Mouse (Mus musculus) R1 (cell line): ENCODE results near the gene Stip1.
"Not testable (repeated sequence)": the region's sequence is repeated elsewhere in the genome, so short reads cannot be mapped to it uniquely, and the experiment has no call there.

Source experiments
- DNase-seq: peaks from one replicate; pipeline ENCODE4 v3.0.0-alpha.2; 2018; ENCODE audit warnings: low read depth, low spot score

Gene Stip1

GRCm38 (mm10) chr19:7066034-7066827, 26.5 kb upstream of the Stip1 start:
- peak; percentile 73 for DNase-seq

DNA sequence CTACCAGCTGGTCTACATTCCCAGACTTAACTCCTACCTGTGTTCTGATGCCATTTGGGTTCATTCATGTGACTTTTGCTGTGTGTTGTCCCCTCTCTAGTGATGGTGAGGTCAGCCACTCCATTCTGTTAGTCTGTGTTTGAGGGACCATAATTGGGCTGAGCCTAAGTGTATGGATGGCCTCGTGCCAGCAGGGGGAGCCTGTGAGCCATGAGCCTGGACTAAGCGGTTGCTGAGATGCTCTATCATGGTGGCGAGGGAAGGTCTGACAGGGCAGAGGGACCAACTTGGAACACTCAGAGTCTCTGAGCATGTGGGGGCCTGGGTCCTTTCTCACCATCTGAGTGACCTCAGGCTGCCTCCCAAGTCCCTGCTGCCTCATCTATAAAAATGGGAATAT, 24.8 kb upstream of the Stip1 start:
- peak; percentile 84 for DNase-seq

DNA sequence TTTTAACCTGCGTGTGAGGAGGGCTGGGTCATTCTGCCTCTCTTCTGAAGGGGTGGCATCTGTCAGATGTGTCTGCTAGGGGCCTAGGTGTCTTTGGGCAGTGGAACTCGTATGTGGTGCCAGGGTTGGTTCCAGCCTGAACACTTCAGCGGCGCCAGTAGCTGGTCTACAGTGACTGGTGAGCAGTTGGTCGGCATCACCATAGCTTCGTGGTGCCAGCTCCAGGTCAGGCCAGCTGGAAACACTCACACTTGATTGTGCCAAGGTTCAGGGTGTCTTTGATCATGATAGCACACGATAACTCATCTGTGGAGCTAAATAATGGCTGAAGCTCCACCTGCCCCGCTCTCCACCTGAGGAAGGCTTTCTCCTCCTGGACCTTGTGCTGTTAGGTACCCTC, 23.1 kb upstream of the Stip1 start:
- no peak for DNase-seq

DNA sequence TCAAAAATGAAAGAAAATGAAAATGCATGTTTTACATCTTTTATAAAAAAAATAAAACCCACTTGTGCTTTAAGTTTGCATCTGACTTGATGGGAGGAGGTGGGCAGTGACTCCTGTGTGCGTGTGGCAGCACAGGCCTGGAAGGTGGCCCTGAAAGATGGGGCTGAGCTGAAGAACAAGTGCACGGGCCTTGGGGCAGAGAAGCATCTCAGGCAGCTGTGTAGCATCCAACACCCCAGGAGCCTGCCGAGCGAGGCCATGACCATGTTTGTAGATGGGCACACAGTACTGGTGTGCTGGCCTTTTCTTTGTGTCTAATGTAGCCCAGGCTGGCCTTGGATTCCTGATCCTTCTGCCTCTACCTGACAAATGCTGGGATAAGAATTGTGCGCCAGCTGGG, 22.3 kb upstream of the Stip1 start:
- no peak for DNase-seq

- no peak for DNase-seq
These were observed 18.8 kb upstream of the Stip1 start for GRCm38 (mm10) chr19:7058541-7058940.

- DNase-seq = peak; percentile 98
These were observed 18.0 kb upstream of the Stip1 start for GRCm38 (mm10) chr19:7057722-7058207.

DNA sequence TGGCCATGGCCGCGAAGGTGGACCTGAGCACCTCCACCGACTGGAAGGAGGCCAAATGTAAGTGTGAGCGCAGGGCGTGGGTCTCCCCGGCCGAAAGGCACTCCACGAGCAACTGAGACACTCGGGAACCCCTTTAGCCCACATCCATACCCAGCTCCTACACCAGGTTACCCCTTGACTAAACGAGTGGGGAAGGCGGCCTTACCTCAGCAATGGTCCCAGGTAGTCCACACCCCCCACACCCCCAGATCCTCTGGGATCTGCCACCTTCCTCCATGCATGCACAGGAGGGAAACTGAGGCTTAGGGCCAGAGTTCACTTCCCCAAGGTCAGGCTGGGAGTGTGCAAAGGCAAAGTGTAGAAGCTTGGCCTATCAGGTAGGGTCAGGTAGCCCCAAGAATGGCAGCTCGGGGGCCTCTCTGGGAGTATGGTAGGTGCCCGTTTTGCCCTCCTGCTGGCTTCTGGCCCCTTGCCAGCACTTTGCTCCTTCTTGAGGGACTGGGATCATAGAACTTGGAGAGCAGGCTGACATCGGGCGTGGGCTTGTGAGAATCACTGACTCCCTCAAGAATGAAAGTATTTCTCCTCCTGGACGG, 17.5 kb upstream of the Stip1 start:
- DNase-seq = no peak

DNA sequence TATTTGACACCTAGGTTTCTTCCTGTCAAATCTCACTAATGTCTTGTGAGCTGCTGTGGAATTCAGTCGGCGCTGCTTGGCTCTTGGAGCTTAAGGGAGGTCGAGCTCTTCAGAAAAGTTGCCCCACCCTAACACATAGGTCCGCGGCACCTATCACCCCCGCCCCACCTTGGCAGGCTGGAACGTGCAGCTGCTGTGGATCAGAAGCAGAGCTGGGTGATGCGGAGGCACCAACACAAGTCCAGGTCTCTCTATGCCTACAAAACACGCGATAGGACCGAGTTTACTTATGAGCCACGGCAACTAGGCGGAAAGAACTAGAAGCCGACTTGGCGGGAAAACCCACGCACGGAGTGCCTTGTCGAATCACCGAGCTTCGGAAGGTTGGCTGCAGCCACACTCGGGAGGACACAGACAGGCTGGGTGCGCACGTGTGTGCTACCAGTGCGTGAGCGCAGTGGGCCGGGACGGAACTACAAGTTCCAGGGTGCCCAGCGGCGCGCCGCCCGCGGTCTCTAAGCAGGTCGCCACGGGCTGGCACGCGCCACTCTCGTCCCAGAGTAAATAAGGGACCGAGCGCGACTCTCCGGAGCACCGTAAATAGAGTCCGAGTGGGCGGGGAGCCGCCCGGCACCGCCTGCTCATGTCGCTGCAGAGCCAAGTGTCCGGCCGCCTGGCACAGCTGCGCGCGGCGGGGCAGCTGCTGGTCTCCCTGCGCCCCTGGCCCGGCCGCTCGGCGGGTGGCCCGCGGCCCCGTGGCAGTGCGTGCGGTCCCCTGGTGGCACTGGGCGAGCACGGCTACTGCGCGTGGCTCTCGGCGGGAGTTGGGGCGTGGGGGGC, 16.7 kb upstream of the Stip1 start, which contains the start of gene Macrod1:
Gene Macrod1 (plus strand): TSS at position 563 of the 840 bp plus-strand sequence.
- peak; percentile 88 for DNase-seq

GRCm38 (mm10) chr19:7055173-7055572, 15.4 kb upstream of the Stip1 start:
- peak; percentile 85 for DNase-seq

GRCm38 (mm10) chr19:7054772-7055171, 15.0 kb upstream of the Stip1 start:
- DNase-seq = peak; percentile 54

DNA sequence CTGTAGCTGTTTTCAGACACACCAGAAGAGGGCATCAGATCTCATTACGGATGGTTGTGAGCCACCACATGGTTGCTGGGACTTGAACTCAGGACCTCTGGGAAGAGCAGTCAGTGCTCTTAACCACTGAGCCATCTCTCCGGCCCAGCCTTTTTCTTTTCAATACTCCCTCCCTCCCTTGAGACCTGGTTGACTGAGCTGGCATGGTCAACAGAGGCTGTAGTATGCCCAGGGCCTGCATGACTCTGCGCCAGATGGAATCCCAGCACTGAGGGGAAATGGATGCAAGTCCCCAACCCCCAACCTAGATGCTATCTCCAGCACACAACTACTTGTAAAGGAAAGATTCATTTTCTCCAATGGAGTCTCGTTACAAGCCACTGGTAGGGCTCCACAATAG, 13.6 kb upstream of the Stip1 start:
- DNase-seq = not testable (repeated sequence)

DNA sequence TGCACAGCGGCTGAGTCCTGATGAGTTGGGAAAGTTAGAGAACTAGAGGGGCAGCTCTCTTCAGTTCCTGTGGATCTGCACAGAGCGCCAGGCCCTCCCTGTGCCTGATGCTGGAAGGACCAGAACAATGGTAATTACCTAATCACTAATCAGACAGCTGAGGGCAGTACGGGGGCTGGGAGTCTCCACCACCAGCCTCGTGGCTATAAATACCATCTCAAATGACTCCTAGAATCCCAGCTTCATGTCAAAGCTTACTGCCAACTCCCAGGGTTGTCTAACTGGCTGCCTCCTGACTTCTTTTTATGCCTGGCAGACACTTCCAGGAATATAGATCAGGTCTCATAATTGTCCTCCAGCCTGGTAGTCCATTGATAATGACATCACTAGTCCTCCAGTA, 4.9 kb upstream of the Stip1 start:
- no peak for DNase-seq

GRCm38 (mm10) chr19:7044279-7044678, 4.5 kb upstream of the Stip1 start:
- no peak for DNase-seq

- no peak for DNase-seq
These were observed 1.4 kb upstream of the Stip1 start for GRCm38 (mm10) chr19:7041171-7041570.

DNA sequence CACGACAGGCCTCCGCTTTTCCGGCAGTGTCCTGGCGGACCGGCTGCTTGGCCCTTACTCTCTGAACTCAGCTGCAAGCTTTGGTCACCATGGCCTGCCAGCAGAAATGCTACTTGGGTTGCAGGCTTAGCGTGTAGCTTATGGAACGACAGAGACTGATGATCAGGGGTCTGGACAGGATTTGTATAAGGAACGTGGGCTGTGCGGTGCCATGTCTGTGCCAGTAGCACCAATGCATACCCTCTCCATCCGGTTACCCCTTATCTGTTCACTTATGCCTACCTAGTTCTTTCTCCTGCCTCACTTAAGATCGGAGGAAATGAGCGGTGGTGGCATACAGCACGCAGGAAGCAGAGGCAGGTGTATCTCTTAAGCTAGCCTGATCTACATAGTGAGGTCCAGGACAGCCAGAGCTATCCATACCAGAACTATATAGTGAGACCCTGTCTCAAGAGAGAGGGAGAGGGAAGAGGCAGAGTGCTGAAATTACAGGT, 917 bp upstream of the Stip1 start:
- DNase-seq = no peak

DNA sequence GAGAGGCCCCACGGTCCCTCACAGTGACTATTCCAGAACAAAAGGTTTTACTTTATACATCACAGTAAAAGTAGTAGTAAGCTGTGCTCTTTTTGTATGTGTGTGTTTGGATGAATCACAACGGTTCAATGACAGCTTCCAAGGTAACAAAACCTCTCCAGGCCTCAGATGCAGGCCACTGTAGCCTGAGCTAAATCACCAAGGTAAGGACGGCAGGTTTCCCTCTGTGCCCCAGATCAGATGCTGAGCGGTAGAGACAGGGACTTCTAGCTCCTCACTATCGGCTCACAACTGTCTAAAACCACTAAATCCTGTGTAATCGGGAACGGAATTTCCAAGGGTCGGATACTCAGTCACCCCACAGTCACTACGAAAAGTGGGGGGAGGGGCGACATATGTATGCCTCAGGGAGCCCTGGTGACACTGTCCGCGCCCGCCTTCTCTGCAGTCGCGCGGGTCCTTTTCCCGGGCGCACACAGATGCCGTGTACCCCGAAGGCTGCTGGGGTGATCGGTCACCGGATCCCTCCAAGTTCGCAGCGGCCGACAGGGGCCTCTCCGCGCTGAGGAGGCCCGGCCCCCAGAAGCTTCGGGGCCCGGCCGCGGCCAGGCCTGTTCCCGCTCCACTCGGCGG, 563 bp downstream of the Stip1 start:
- peak; percentile 74 for DNase-seq

DNA sequence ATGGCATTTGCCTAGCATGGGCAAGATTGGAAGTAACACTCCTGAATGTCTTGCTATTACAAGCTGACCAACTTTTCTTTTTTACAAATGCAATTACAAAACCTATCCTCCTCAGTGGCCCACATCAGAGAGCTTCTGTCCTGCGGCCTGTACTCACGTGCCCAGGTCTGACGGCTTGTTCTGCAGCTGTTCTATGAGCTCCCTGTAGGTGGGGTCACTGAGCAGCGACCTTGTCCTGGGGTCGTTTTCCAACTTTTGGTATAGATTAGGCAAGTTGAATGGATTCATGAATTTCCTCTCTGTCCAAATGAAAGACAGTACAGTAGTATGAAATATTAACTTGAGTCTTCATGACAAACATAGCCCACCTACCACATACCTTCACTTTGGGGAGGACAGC, 5.8 kb downstream of the Stip1 start:
- DNase-seq = peak; percentile 57

DNA sequence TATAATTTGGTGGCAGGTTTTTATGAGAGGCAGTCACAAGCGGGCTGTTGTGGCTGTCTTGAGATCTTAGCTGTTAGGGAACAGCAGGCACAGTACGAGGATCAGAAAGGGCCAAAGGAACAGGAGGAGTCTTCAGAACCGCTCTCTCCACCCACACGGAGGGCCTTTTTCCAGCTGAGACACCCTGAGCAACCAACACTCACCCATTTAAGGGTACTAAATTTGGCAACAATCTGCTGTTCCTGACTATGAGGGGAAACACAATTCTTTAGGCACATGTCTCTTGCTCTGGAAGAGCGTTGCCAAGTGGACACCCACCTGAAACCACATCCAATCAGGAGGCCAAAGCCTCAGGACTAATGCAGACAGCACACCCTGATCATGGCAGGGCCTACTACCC, 10.2 kb downstream of the Stip1 start:
- no peak for DNase-seq

GRCm38 (mm10) chr19:7020224-7020641, 19.5 kb downstream of the Stip1 start:
- peak; percentile 81 for DNase-seq

GRCm38 (mm10) chr19:7019191-7019590, 20.6 kb downstream of the Stip1 start, which contains the start of gene Fermt3:
Gene Fermt3 (minus strand): TSS chr19:7019469.
- no peak for DNase-seq

- DNase-seq = no peak
These were observed 21.2 kb downstream of the Stip1 start for GRCm38 (mm10) chr19:7018546-7018945.
